Mouse (Mus musculus) MEL (cell line): Measurements from ENCODE around the gene Pde6d.
"Not testable (repeated sequence)": the region's sequence is repeated elsewhere in the genome, so short reads cannot be mapped to it uniquely, and the experiment has no call there.

ENCODE experiments used
- CTCF ChIP-seq, 3 experiments: IDR thresholded peaks in 2 of 3; conservative IDR thresholded peaks in 1 of 3; 2 replicates each; pipeline ENCODE4 v1.5.1; 2011 to 2012; ENCODE audit warnings: low read length in 3 of 3, low read depth in 2 of 3, mild to moderate bottlenecking in 2 of 3, improper control_type of control experiment in 1 of 3, inconsistent platforms in 1 of 3, mixed read lengths in 1 of 3, moderate library complexity in 1 of 3; ENCODE audit not compliant: control insufficient read depth in 1 of 3, insufficient read depth in 1 of 3, poor library complexity in 1 of 3, severe bottlenecking in 1 of 3
- EP300 ChIP-seq, 2 experiments: IDR thresholded peaks; 2 replicates each; pipeline ENCODE4 v1.6.1; 2011; ENCODE audit warnings: improper control_type of control experiment in 2 of 2, low read length in 2 of 2, low read depth in 1 of 2, mild to moderate bottlenecking in 1 of 2
- ETS1 ChIP-seq: IDR thresholded peaks from 2 replicates; pipeline ENCODE4 v1.6.1; 2012; ENCODE audit warnings: low read depth, mild to moderate bottlenecking, inconsistent platforms, low read length, improper control_type of control experiment, moderate library complexity
- USF2 ChIP-seq, 2 experiments: IDR thresholded peaks; 2 replicates each; pipeline ENCODE4 v1.6.1; 2011 to 2012; ENCODE audit warnings: improper control_type of control experiment in 2 of 2, low read length in 2 of 2, borderline replicate concordance in 1 of 2, inconsistent platforms in 1 of 2, low read depth in 1 of 2, mild to moderate bottlenecking in 1 of 2; ENCODE audit not compliant: insufficient read depth in 1 of 2

- TF ChIP-seq CTCF (IDR thresholded peaks at IDR 0.05 in 2 of 3, conservative IDR thresholded peaks at IDR 0.05 in 1 of 3; ENCODE audit: control insufficient read depth in 1 of 3, insufficient read depth in 1 of 3, low read depth in 2 of 3, low read length in 3 of 3, poor library complexity in 1 of 3, severe bottlenecking in 1 of 3); EP300 (IDR thresholded peaks at IDR 0.05; ENCODE audit: low read depth in 1 of 2, low read length in 2 of 2); ETS1; USF2 (IDR thresholded peaks at IDR 0.05; ENCODE audit: borderline replicate concordance in 1 of 2, insufficient read depth in 1 of 2, low read depth in 1 of 2, low read length in 2 of 2): not testable (repeated sequence)
These were observed 69.4 kb downstream of the Pde6d start for GRCm38 (mm10) chr1:86513031-86513430.
